Mouse (Mus musculus): Measurements from ENCODE around the gene Bmpr2.

Bmpr2 gene

DNA sequence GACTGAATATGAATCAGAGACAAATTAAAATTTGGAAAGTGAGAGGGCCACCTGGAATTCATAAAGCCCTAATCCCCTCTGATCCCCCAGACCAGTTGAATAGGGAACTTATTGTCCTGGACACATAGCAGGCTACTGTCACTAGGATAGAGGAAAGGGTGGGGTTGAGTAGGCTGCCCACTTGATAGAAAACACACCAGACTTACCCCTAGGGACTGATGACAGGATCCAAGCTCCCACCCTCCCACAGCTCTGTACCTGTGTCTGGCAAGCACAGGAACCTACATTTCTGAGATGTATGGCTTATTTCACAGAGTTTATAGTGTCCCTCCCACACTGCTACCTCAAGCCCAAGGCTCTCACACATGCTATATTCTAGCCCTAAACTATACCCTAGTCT is 124.8 kb downstream of the Bmpr2 start:
- in situ Hi-C loops (cut with MboI; ENCODE audit: low pct_unique_long_range_greater_than_20kb in 1 of 2, low sequenced_read_pairs in 2 of 2, unreplicated experiment in 1 of 2): no loop called here

DNA sequence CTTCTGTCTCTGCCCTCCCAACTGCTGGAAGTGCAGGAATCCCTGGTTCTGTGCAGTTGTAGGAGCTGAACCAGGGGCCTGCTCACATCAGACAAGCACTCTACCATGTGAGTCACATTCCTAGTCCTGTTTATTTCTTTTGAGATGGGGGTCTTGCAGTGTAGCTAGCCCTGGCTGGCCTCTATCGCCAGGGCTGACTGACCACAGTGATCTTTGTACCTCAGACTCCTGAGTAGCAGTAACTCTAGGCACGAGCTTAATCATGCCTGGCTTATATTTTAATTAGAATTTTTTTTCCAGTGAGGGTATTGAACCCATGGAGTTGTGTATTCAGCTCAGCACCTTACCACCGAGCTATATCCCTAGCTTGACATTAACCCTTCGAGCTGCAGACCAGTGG is 128.0 kb downstream of the Bmpr2 start:
- in situ Hi-C loops (cut with MboI; ENCODE audit: low pct_unique_long_range_greater_than_20kb in 1 of 2, low sequenced_read_pairs in 2 of 2, unreplicated experiment in 1 of 2): no loop called here

GRCm38 (mm10) chr1:59892777-59893176 is 129.6 kb downstream of the Bmpr2 start:
- in situ Hi-C loops (cut with MboI; ENCODE audit: low pct_unique_long_range_greater_than_20kb in 1 of 2, low sequenced_read_pairs in 2 of 2, unreplicated experiment in 1 of 2): no loop called here

GRCm38 (mm10) chr1:59894025-59894424 is 130.8 kb downstream of the Bmpr2 start:
- in situ Hi-C loops (cut with MboI; ENCODE audit: low pct_unique_long_range_greater_than_20kb in 1 of 2, low sequenced_read_pairs in 2 of 2, unreplicated experiment in 1 of 2): no loop called here

DNA sequence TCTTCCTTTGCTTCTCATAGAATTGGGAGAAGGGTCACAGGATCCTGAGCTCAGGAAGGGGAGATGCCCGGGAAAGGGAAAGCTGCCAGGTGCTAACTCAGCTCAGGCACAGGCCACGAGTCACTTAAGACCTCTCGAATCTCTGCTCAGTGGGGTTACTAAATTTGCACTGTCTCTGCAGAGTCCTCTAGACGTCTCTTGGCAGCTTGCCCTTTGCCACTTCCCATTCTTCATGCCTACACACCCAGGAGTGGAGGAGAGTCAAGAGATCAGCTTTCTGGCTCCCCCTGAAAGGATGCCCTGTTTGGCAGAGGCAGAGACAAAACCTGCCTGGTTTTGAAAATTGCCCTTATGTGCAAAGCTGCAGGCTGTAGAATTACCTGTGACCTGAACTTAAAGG is 132.3 kb downstream of the Bmpr2 start:
- in situ Hi-C loops (cut with MboI; ENCODE audit: low pct_unique_long_range_greater_than_20kb in 1 of 2, low sequenced_read_pairs in 2 of 2, unreplicated experiment in 1 of 2): no loop called here

DNA sequence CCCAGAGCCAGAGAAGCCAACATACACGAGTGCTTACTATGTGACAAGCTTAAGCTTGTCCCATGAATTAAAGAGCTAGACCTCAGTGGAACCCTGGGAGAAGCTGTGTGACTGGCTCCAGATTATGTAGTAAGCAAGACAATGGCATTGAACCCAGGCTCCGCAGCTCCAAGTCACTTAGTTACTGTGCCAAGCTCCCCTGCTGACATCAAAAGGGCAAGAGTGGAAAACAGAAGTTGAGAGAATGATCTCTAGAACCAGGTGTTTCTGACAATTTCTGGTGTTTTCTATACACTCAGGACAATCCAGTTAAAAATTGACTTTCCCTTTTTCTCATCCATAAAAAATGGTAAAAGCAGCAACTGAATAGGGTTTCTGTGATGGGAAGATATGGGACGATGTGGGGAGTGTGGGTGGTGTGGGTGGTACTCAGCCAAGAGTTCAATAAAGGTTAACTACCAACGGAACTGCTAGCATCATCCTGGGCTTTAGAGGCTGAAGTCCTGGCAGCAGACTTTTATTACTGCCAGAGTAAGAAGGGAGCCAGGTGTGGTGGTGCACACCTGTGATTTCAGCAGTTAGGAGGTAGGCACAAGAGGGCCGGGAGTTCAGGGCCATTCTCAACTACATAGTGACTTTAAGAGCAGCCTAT is 134.1 kb downstream of the Bmpr2 start:
- in situ Hi-C loops (cut with MboI; ENCODE audit: low pct_unique_long_range_greater_than_20kb in 1 of 2, low sequenced_read_pairs in 2 of 2, unreplicated experiment in 1 of 2): no loop called here

GRCm38 (mm10) chr1:59899679-59900078 is 136.5 kb downstream of the Bmpr2 start:
- in situ Hi-C loops (cut with MboI; ENCODE audit: low pct_unique_long_range_greater_than_20kb in 1 of 2, low sequenced_read_pairs in 2 of 2, unreplicated experiment in 1 of 2): no loop called here

GRCm38 (mm10) chr1:59901082-59901876 is 138.1 kb downstream of the Bmpr2 start:
- in situ Hi-C loops (cut with MboI; ENCODE audit: low pct_unique_long_range_greater_than_20kb in 1 of 2, low sequenced_read_pairs in 2 of 2, unreplicated experiment in 1 of 2): no loop called here

GRCm38 (mm10) chr1:59902634-59903033 is 139.4 kb downstream of the Bmpr2 start:
- in situ Hi-C loops (cut with MboI; ENCODE audit: low pct_unique_long_range_greater_than_20kb in 1 of 2, low sequenced_read_pairs in 2 of 2, unreplicated experiment in 1 of 2): no loop called here

DNA sequence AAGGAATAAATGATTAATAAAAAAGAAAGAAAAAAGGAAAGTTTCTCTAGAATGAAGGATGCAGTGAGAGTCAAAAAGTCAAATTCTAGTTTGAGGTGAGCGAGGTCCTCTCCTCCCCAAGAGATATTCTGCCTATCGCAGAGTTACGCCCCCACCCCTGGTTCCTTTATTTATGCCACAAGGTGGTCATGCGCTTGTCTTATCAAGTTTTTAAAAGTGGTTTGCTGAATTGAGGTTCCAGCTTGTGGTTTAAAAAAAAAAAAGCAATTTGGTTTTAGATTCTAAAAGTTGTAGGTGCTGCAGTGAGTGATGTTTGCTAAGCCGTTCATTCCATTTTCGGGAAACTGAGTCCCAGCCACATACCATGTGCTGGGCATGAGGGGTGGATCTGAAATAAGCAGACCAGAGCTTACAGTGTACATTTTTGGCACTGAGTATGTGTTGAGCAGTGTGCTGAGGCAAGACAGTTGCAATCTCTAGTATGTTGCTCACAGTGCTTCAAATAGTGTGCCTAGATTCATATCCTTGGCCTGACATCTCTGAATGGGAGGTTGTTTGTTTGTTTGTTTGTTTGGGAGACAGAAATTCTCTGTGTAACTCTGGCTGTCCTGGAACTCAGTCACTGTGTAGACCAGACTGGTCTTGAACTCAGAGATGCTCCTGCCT is 141.6 kb downstream of the Bmpr2 start:
- in situ Hi-C loops (cut with MboI; ENCODE audit: low pct_unique_long_range_greater_than_20kb in 1 of 2, low sequenced_read_pairs in 2 of 2, unreplicated experiment in 1 of 2): no loop called here

- in situ Hi-C loops (cut with MboI; ENCODE audit: low pct_unique_long_range_greater_than_20kb in 1 of 2, low sequenced_read_pairs in 2 of 2, unreplicated experiment in 1 of 2): no loop called here
Observed at GRCm38 (mm10) chr1:59905916-59906315, 142.7 kb downstream of the Bmpr2 start.

- in situ Hi-C loops (cut with MboI; ENCODE audit: low pct_unique_long_range_greater_than_20kb in 1 of 2, low sequenced_read_pairs in 2 of 2, unreplicated experiment in 1 of 2): no loop called here
Observed at GRCm38 (mm10) chr1:59906819-59907521, 143.8 kb downstream of the Bmpr2 start.

- in situ Hi-C loops (cut with MboI; ENCODE audit: low pct_unique_long_range_greater_than_20kb in 1 of 2, low sequenced_read_pairs in 2 of 2, unreplicated experiment in 1 of 2): no loop called here
Observed at GRCm38 (mm10) chr1:59907700-59908099, 144.5 kb downstream of the Bmpr2 start.

GRCm38 (mm10) chr1:59910941-59911340 is 147.7 kb downstream of the Bmpr2 start:
- in situ Hi-C loops (cut with MboI; ENCODE audit: low pct_unique_long_range_greater_than_20kb in 1 of 2, low sequenced_read_pairs in 2 of 2, unreplicated experiment in 1 of 2): no loop called here

DNA sequence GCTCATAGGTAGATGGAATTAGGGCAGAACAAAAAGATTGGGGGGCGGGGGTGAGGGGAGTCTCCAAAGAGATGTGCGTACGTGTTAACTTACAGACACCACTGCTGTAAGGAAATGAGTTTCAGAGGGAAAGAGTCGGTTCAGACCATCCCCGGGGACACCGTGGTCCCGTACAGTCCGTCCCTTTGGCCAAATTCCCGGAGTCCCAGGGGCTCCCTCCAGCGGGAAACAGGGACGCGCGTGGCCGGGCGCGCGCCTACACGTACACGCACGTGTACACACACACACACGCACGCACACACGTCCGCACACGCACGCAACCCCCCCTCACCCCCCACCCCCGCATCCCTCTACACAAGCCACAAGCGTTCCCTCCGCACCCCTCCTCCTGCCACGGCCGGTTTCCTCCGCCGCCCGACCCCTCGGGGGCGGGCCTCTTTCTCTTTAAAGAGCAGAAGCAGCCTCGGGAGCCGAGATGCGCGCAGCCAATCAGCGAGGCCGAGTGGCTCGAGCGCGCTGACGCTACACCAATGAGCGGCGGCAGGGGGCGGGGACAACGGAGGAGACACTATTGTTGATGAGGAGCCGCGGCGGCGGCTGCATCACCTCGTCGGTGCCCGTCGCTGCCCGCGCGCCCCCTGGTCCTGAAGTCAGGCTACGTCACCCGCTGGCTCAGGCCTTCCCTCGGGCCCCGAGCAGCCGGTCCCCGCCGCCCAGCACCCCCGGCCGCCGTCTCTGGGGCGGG is 149.4 kb downstream of the Bmpr2 start, which contains the start of gene Fam117b:
Gene Fam117b, plus strand, starts transcription at position 594 of the 745 bp plus-strand sequence.
- in situ Hi-C loops (cut with MboI; ENCODE audit: low pct_unique_long_range_greater_than_20kb in 1 of 2, low sequenced_read_pairs in 2 of 2, unreplicated experiment in 1 of 2): no loop called here

- in situ Hi-C loops (cut with MboI; ENCODE audit: low pct_unique_long_range_greater_than_20kb in 1 of 2, low sequenced_read_pairs in 2 of 2, unreplicated experiment in 1 of 2): no loop called here
Observed at GRCm38 (mm10) chr1:59913195-59913868, 150.1 kb downstream of the Bmpr2 start.

- in situ Hi-C loops (cut with MboI; ENCODE audit: low pct_unique_long_range_greater_than_20kb in 1 of 2, low sequenced_read_pairs in 2 of 2, unreplicated experiment in 1 of 2): no loop called here
Observed at GRCm38 (mm10) chr1:59913869-59914225, 150.6 kb downstream of the Bmpr2 start.

- in situ Hi-C loops (cut with MboI; ENCODE audit: low pct_unique_long_range_greater_than_20kb in 1 of 2, low sequenced_read_pairs in 2 of 2, unreplicated experiment in 1 of 2): no loop called here
Observed at GRCm38 (mm10) chr1:59914799-59915198, 151.6 kb downstream of the Bmpr2 start.

All from mouse embryonic stem cell (cell line).